Mouse (Mus musculus) thymus, postnatal 0 days (tissue): ENCODE measurements around the gene Tsc22d1. TPM values are rescaled to one million over a fixed set of nuclear protein-coding genes. Genes with fewer than 3 reads are reported as not detected.
A peak's percentile ranks its signal among the peaks of the same experiment; 100 is the strongest.

Experiments
- DNase-seq: peaks from one replicate; pipeline ENCODE4 v3.0.0-alpha.2; 2015; ENCODE audit warnings: low spot score
- polyA plus RNA-seq: library from polyadenylated mRNA; unstranded; fragments of >200 nt; fragmentation: Nextera tagmentation; extraction: Ambion mirVana; gene quantifications from 2 replicates; pipeline ENCODE4 v1.2.1, GENCODE M21; 2015

The Tsc22d1 gene
- 320 and 360 TPM in 2 replicates for polyA plus RNA-seq

DNA sequence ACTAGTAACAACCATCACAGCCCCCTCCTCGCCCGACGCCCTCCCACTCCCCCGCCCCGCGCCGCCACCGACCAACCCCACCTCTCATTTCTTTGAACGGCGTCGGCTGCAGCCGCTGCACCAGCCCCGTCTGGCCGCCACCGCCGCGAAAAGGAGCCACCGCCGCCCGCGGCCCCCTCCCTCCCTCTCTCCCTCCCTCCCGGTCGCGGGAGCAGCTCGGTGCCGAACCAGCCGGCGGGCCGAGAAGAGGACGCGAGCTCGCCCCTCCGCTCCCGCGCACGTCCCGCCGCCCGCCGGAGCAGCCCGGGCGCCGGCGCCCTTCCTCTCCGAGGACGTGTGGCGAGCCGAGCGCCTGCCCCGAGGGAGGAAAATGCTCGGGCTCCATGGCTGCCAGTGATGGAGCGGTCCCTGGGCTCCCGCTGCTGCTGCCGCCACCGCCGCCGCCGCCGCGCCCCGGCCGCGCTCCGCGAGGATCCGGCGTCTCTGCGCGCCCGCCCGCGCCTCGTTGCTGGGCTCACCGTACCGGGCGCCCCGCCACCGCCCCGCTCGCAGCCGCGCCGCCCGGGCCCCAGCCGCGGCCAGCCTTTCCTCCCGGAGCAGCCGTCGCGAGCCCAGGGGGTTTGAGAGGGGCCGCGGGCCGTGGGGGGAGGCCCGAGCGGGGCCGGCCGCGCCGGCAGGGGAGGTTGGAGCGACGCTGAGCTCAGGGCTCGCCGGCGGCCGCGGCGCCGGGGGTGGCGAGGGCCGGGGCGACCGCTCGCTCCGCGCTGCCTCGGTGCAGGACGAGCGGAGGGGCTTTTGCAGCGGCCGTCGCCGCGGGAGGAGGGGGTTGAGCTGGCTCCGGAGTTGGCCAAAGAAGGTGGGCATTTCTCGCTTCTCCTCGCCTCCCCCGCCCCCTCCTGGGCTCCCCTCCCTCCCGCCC lies at the start of gene Tsc22d1:
Tsc22d1 (plus strand) TSS at position 100 of the 919 bp plus-strand sequence.
- peak; percentile 43 for DNase-seq

DNA sequence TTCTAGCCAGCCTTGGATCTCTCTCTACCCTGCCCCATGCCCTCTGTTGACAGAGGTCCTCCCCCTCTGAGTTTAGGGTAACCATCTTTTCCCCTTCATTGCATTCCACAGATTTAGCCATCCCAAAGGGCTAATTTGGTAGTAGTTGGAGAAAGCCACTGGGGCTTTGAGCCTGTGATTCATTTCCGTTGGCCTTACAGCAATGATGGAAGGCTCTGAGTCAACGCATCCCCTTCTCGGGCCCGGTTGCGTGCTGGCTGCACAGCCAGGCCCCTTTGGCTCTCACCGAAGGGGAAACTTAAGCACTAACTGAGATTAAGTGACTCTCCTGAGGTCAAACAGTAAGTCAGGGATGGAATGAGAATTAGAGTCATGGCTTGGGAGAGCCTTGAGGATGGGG lies 41.1 kb upstream of the Tsc22d1 start:
- no peak for DNase-seq

DNA sequence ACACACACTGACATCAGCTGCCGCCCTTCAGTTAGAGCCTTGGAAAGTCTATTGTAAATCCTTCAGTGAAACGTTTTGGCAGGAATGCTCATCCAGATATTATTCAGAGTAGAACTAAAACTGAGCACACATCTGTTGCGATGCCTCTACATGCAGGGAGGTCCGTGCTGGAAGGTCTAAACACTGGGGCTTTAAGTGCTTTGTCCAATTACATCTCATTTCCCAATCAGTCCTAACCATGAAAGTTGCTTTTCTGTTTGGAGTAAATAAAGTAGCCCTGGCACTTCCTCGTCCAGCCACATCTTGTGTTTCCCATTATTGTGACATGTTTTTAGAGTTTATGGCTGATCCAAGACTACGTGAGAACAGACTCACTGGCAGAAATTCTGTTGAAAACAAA lies 40.2 kb upstream of the Tsc22d1 start:
- DNase-seq, result no peak

DNA sequence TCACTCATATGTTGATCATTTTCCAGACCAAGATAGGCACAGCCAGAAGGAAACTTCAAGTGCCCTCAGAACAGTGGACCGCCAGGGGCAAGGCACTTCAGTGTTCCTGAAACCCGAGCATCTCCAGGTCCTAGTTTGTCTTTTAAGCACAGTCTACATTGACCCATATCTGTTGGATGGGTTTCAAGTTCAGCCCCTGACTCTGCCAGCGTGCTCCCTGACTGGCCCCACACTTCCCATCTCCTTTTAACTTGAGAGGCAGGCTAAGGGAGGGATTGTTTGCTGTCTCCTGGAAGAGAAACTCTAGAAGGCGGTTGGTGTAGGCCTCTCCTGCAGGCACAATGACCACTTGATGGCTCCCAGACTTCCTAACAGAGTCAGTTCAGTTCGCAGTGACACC lies 38.2 kb upstream of the Tsc22d1 start:
- DNase-seq, result no peak

DNA sequence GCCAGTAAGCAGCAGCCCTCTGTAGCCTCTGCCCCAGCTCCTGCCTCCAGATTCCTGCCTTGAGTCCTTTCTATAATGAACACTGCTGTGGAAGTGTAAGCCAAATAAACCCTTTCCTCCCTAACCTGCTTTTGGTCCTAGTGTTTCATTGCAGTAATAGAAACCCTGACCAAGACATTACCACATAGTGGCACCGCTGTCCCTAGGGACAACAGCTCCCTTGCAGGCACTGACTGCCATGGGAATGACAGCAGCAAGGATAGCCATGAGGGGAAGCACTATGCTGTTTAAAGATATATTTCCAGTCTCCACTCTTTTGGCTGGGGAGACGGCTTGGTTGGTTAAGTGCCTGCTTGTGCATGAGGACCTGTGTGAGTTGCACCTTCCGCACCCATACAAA lies 35.4 kb upstream of the Tsc22d1 start:
- DNase-seq, result no peak

DNA sequence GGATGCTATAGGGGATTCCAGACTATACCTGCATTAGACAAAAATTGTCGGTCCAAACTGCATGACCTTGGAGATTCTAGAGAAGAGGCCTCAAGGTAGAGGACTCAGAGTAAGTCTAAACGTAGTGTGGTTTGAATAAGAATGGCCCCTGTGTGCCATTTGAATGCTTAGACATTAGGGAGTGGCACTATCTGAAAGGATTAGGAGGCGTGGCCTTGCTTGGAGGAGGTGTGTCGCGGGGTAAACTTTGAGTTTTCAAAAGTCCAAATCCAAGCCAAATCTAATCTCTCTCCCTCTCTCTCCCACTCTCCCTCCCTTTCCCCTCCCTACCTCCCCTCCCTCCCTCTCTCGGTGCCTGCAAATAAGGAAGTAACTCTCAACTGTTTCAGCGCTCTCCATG lies 26.7 kb upstream of the Tsc22d1 start:
- no peak for DNase-seq

DNA sequence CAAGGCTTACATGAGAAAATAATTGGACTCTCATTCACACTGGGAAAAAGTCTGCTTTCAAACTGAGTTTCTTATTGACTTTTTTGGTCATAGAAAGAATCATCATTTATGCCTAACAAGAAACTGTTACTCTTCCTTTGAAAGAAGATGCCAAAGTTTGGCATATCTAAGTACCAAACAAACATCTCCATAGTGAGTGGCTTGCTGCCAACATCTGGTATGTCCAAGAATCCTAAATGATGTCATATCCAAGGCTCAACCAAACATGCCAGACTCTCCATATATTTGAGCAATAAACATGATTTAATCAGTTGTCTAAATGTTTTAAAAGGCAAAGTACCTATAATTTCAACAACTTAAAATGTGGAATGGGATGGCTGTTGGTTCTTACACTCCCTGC lies 16.5 kb upstream of the Tsc22d1 start:
- no peak for DNase-seq

DNA sequence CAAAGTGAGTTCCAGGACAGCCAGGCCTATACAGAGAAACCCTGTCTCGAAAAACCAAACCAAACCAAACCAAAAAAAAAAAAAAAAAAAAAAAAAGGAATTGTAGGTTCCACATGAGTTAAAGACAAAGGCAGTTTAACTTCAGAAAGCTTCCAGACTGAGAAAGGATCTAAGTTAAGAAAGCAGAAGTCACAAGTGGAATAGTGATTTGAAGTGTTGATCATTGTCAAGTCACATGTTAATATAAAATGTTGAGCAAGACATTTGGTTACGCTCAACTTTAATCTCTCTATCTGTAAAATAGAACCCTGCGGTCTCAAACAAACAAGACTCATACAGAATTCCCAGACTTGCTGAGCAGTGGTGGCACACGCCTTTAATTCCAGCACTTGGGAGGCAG lies 12.2 kb upstream of the Tsc22d1 start:
- DNase-seq, result no peak

DNA sequence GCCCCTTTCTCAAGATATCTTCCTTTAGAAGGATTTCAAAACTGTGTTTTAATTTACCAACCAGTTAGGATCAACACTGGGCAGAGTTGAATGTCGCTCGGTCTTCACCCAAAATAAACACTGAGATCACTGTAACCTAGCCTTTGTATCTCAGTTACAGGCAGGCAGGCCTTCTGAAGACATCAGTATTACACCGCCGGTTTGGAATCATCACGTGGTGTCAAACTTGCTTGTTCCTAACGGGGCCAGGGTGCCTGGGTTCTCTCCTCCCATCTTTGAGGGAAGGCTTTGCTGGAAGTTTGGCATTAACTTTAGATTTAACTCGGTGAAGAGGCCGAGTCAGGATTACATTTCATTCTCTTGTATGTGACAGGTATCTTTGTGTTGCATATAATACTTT lies 5.7 kb upstream of the Tsc22d1 start:
- no peak for DNase-seq

DNA sequence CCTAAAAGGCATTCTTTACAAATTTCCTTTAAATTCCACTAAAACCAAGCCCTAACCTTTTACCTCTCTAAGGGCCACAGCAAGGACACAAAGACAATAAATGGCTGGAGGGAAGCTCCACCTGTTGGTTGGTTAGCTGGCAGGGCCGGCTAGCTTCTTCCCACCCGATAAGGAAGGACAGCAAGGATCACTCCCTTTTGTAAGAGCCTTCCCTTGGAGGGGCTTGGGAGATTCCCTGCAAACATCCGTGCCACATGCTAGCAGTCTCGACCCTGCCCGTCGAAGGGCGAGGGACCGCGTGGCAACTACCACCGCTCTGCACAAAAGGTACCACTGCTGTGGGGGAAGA lies 1.0 kb upstream of the Tsc22d1 start:
- DNase-seq, result no peak

DNA sequence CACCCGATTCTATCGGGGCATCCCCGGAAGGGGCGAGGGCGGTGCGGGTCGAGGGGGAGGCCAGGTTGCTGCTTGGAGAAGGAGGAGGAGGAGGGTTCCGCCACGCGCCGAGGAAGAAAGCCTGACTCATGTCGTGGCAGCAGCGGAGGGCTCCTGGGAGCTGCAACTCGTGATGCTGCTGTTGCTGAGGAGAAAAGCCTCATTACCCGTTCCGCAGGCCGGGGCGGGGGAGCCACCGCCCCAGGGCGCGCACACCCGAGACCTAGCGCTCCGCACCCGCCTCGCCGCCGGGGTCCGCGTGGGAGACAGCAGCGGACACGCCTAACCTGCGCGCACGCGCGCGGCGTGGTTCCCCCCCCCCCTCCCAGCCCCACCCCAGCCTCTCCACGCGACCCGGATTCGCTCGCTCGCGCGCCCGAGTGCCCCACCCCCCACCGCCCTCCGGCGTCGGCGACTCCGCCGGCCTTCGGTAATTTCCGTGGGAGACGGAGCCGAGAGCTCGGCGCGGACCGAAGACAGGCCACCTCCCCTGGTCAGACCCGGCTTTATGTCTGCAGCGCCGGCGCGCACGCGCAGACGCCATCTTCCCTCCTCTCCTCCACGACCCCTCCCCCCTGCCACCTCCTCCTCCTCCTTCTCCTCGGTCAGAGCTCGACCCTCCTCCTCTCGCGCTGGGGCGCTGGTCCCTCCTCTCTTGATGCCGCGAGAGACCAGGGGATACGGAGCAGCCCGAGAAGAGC lies 469 bp upstream of the Tsc22d1 start:
- DNase-seq, result peak; percentile 89

DNA sequence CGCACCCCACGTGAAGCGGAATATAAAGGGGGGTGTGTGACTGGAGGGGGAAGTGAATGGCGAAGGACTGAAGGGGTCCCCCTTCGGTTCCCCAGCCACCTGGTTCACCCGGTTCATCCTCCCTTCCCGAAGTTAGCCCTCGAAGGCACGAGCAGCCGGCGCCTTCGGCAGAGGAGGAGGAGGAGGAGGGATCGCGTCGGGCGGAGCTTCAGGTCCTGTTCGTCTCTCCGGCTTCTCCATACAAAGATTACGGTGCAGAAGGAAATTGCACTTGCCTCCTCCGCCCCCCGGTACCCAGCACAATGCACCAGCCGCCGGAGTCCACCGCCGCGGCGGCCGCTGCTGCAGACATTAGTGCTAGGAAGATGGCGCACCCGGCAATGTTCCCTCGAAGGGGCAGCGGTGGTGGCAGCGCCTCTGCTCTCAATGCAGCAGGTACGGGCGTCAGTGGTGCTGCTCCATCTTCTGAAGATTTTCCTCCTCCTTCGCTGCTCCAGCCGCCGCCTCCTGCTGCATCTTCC lies 1.1 kb downstream of the Tsc22d1 start:
- peak; percentile 29 for DNase-seq

DNA sequence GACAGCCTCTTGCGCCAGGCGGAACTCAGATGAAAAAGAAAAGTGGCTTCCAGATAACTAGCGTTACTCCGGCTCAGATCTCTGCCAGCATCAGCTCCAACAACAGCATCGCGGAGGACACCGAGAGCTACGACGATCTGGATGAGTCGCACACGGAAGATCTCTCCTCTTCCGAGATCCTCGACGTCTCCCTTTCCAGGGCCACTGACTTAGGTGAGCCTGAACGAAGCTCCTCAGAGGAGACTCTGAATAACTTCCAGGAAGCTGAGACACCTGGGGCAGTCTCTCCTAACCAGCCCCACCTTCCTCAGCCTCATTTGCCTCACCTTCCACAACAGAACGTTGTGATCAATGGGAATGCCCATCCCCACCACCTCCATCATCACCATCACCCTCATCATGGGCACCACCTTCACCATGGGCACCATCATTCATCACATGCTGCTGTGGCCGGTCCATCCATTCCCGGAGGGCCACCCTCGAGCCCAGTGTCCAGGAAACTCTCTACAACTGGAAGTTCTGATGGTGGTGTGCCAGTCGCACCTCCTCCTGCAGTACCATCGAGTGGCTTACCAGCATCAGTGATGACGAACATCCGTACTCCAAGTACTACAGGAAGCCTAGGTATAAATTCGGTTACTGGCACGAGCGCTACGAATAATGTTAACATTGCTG lies 1.7 kb downstream of the Tsc22d1 start:
- DNase-seq, result no peak

DNA sequence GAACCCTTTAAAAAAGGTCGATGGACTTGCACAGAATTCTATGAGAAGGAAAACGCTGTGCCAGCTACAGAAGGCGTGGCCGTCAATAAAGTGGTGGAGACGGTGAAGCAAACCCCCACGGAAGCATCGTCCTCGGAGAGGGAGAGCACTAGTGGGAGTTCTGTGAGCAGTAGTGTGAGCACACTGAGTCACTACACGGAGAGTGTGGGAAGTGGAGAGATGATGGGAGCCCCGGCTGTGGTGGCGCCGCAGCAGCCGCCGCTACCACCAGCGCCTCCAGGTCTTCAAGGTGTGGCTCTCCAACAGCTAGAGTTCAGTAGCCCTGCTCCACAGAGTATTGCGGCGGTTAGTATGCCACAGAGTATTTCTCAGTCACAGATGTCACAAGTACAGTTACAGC lies 2.6 kb downstream of the Tsc22d1 start:
- DNase-seq, result no peak

DNA sequence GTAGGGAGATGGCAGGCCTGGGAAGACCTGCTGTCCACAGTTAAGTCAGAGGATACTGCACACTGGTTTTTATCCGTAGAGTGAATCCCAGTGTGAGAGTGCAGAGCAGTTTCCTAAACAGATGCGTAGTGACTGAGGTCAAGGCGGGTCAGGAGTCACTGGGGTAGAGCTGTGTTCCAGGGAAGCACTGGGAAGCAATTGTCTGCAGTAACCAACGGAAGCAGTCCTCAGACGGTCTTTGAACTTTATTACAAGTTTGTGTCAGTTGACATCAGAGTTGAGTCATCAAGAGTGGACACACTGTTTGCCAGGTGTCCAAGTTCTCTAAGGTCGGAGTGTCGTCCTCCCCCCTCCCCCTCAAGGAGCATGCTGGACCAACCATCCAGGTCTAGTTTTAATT lies 6.0 kb downstream of the Tsc22d1 start:
- no peak for DNase-seq

DNA sequence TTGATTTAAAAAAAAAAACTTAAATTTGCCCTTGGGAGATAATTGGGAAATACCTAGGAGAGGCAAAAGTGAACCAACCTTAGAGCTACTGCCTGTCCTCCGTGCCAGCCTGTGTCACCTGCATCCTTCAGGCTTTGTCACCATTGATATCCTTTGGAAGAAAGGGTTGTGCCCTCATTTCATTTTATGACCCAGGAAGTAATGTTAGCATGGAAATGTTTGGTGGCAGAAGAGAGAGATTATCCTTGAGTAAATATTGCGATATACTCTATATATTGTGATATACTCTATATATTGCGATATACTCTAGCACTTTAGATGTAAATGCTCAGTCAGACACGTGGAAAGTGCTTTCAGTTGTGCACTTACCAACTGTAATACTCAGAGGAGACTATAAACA lies 6.4 kb downstream of the Tsc22d1 start:
- no peak for DNase-seq

DNA sequence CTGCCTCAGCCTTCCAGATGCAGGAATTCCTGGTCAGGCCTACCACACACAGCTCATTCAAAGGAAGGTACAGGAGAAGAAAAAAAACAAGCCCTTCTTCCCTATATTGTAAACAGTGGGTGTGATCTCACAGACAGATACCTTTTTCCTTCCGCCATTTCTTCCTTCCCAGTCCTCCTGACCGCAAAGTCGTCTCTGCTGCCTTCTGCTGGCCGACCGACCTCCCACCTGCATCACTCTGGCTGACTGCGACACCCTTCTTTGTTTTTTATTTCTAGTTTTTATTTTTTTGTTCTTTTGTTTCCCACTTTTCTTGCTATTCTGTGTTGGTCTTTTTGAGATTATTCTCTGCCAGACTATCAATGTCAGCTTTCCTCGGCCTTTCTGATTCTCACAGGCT lies 10.7 kb downstream of the Tsc22d1 start:
- DNase-seq, result no peak

DNA sequence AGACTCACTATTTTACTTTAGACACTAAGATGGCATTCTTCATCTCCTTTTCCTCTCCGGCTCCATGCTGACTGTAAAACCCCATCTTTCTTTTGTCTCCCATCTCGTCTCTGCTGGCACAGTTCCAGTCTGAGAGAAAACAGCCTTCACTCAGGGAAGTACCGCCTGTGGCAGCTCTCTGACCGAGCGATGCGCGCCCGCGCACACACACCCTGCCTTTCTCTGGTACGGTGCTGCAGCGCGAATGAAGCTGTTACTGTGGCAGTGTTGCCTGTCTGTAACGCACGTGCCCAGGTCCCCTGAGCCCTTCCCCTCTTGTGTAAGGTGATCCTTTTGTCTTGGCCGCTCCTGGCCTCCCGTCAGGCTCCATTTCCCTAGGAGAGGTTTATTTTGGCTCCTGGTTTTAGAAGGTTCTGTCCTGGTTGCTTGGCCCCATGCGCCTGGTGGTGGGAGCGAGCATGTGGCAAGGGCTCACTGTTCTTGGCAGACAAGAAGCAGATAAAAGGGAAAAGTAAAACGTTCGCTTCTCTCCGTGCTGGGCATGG lies 11.3 kb downstream of the Tsc22d1 start:
- no peak for DNase-seq

DNA sequence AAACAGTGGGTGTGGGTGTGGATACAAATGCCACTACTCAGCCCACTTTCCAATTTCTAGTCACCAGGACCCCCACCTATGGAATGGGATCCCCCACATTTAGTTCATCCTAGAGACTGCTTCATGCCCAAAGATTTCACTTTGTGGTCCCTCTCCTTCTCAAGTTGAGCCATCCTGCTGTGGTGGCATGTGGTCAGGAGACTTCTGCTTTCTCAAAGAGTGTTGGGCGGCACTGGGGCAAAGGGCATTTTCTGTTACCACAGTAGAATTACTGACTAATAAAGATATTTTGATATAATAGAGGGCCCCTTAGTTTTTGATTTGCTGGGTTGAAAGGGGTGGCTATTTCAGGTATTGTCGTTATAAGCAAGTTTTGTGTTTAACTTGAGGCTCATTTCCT lies 14.1 kb downstream of the Tsc22d1 start:
- DNase-seq, result no peak

DNA sequence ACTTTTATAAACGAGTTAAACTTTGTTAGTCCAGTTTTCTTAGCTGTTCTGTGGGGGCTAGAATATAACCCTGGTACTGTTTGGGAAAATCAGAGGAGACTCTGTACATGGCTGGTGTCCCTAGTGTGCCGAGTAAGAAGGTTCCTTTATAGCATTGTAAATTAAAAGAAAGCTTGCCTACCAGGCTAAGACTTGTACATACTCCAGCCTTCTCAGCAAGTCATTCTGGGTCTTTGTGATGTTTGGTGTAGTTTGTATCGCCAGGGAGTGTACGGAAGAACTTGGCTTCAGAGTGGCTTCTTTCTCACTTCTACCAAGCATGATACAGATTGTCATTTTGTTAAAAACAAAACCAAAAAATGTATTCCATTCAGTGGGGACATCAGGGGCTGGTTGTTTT lies 17.2 kb downstream of the Tsc22d1 start:
- no peak for DNase-seq

DNA sequence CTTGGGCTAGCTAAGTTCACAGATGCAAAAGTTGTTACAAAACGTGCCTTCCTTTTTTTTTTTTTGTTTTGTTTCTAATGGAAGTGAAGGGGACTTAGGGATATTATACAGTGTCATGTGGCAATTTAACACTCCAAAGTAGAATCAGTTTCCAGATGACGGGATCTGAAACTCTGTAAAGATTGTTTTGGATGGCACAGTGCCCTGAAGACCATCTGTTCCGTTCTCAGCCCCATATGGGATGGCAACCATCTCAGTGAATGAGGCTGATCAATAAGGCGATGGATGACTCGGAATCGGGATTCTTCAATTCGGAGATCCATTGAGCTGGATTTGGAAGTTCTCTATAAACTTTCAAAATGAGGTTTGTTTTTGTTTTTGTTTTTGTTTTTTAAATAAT lies 17.6 kb downstream of the Tsc22d1 start:
- DNase-seq, result no peak

DNA sequence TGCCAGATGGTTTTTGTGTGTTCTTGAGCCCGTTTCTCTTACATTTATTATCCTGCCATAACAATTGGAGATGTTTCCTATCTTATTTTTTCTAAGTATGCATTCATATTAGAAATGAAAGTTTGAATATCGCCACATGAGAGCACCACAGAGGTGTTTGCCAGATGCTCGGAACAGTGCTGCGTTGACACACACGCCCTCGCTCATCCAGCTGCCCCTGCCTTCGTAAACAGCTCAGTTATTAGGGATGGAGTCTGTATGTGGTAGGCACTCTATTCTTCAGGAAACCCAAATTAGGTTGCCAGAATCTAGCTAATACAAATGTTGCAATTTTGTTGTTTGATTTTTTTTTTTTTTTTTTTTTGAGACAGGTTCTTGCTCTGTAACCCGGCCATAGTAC lies 18.1 kb downstream of the Tsc22d1 start:
- no peak for DNase-seq
